Mouse (Mus musculus) effector memory CD4-positive, alpha-beta T cell, adult 7 months (primary cell): Measurements from ENCODE around the gene Tmem82. TPM values are rescaled to one million over a fixed set of nuclear protein-coding genes. Genes with fewer than 3 reads are reported as not detected.

ENCODE experiments used
- polyA plus RNA-seq: library from polyadenylated mRNA; unstranded; fragments of 100-300 nt; shearing (Covaris generic); gene quantifications from one replicate; pipeline ENCODE4 v1.2.1, GENCODE M21; 2017

Gene Tmem82
- polyA plus RNA-seq, result 0.35 TPM

GRCm38 (mm10) chr4:141618565-141619243 lies at the start of gene Tmem82:
TSS of gene Tmem82 (minus strand) at chr4:141618633.

DNA sequence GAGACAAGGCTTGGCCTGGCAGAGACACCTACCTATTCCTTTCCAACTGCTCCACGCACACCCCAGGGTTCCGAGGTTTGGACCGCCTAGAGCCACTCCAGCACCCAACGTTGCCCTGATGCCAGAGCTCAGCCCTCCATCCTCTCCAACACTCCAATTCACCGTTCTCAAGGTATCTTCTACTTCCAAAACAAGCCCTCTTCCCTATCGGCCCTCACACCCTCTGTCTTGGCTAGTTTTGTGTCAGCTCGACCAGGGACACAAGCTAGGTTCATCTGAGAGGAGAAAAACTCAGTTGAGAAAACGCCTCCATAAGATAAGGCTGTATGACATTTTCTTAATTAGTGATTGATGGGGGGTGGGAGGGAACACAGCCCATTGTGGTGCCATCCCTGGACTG lies 46.4 kb upstream of the Tmem82 start, which contains the start of gene Plekhm2:
TSS of gene Plekhm2 (minus strand) at position 101 of the 400 bp plus-strand sequence.

GRCm38 (mm10) chr4:141623666-141624065 lies 5.2 kb upstream of the Tmem82 start, which contains the start of gene Slc25a34:
TSS of gene Slc25a34 (minus strand) at chr4:141623821.

DNA sequence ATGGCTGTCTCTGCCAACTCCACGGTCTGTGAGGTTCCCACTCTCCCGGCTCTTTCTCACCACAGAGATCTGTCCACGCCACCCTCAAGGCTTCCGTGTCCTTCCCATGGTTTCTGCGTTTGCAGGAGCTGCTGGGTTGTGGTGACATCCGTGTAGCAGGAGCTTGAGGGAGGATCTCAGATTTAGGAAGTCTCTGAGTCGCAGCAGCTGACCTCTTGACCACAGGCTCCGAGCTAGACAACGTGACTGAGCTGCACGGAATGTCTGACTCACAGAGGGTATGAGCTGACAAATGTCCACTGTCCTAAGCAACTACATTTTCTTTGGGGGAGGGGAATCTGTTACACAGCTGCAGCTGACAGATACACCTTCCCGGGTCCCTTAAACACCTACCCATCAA lies 12.6 kb downstream of the Tmem82 start, which contains the start of gene Fblim1:
TSS of gene Fblim1 (minus strand) at position 236 of the 400 bp plus-strand sequence.

Other genes starting within 250 kb of the Tmem82 start
- gene Clcnka, start 219.9 kb downstream of the Tmem82 start, polyA plus RNA-seq, result not detected
- not detected for gene Clcnkb, start 202.6 kb downstream of the Tmem82 start, polyA plus RNA-seq
- gene Hspb7, start 197.9 kb downstream of the Tmem82 start, polyA plus RNA-seq, result not detected
- gene Srarp, start 182.5 kb downstream of the Tmem82 start, polyA plus RNA-seq, result not detected
- gene Zbtb17, start 174.0 kb downstream of the Tmem82 start, polyA plus RNA-seq, result 41.1 TPM
- 21.2 TPM for gene Spen, start 80.0 kb downstream of the Tmem82 start, polyA plus RNA-seq
- gene Fblim1, start 12.5 kb downstream of the Tmem82 start, polyA plus RNA-seq, result not detected
- gene Slc25a34, start 5.2 kb upstream of the Tmem82 start, polyA plus RNA-seq, result not detected
- gene Plekhm2, start 46.3 kb upstream of the Tmem82 start, polyA plus RNA-seq, result 9.7 TPM
- gene Rsc1a1, start 67.0 kb upstream of the Tmem82 start, polyA plus RNA-seq, result 0.98 TPM
- 38.8 TPM for gene Ddi2, start 104.8 kb upstream of the Tmem82 start, polyA plus RNA-seq
- gene Agmat, start 128.0 kb upstream of the Tmem82 start, polyA plus RNA-seq, result not detected
- 3.6 TPM for gene Dnajc16, start 172.3 kb upstream of the Tmem82 start, polyA plus RNA-seq
- gene Casp9, start 175.0 kb upstream of the Tmem82 start, polyA plus RNA-seq, result 9.1 TPM
- 0.66 TPM for gene Cela2a, start 207.5 kb upstream of the Tmem82 start, polyA plus RNA-seq
- gene Ctrc, start 227.7 kb upstream of the Tmem82 start, polyA plus RNA-seq, result not detected